Mouse (Mus musculus): ENCODE results near the gene Gm30083. TPM values are rescaled to one million over a fixed set of nuclear protein-coding genes. Genes with fewer than 3 reads are reported as not detected.

Gene Gm30083
- total and polyA plus RNA-seq, 3 experiments, result not detected

- no peak overlapping the region for H3K4me3 ChIP-seq (ENCODE audit: control insufficient read depth in 1 of 2, insufficient read depth in 1 of 2, low read depth in 2 of 2, low read length in 2 of 2)
- H3K27ac ChIP-seq (ENCODE audit: control insufficient read depth, low read depth, low read length), result no peak overlapping the region
- no peak for DNase-seq (ENCODE audit: low read depth, low spot score)
- H3K9me3 ChIP-seq (replicated peaks; ENCODE audit: insufficient read depth, low read length), result no peaks in the 10 kb centered on the region
- H3K79me2 ChIP-seq (ENCODE audit: control insufficient read depth, insufficient read depth, low read length, poor library complexity), result no peaks in the 10 kb centered on the region
- TF ChIP-seq MXI1 (IDR thresholded peaks at IDR 0.05; ENCODE audit: low read depth, low read length) (no peak), GABPA (IDR thresholded peaks at IDR 0.05; ENCODE audit: low read depth, low read length) (no peak)
- H3K36me3 ChIP-seq (ENCODE audit: control insufficient read depth in 1 of 2, insufficient read depth in 2 of 2, low read length in 2 of 2), result no peaks in the 10 kb centered on the region
- no peaks in the 10 kb centered on the region for H3K4me1 ChIP-seq (ENCODE audit: control insufficient read depth in 1 of 2, insufficient read depth in 2 of 2, low read length in 2 of 2)
- H3K27me3 ChIP-seq (ENCODE audit: control insufficient read depth in 1 of 2, insufficient read depth in 2 of 2, low read length in 2 of 2), result no peaks in the 10 kb centered on the region
- H3K9ac ChIP-seq (ENCODE audit: control insufficient read depth, low read depth, low read length, poor library complexity, severe bottlenecking), result no peak overlapping the region
Observed at GRCm38 (mm10) chr14:34033841-34034610, 19.0 kb upstream of the Gm30083 start.

GRCm38 (mm10) chr14:34026710-34027109 is 11.7 kb upstream of the Gm30083 start:
- no peaks in the 10 kb centered on the region for H3K9me3 ChIP-seq (replicated peaks; ENCODE audit: insufficient read depth, low read length)
- DNase-seq (ENCODE audit: low read depth, low spot score), result no peak
- no peaks in the 10 kb centered on the region for H3K79me2 ChIP-seq (ENCODE audit: control insufficient read depth, insufficient read depth, low read length, poor library complexity)
- no peak overlapping the region for H3K4me3 ChIP-seq (ENCODE audit: control insufficient read depth in 1 of 2, insufficient read depth in 1 of 2, low read depth in 2 of 2, low read length in 2 of 2)
- no peak overlapping the region for H3K27ac ChIP-seq (ENCODE audit: control insufficient read depth, low read depth, low read length)
- H3K4me1 ChIP-seq (ENCODE audit: control insufficient read depth in 1 of 2, insufficient read depth in 2 of 2, low read length in 2 of 2), result no peaks in the 10 kb centered on the region
- H3K36me3 ChIP-seq (ENCODE audit: control insufficient read depth in 1 of 2, insufficient read depth in 2 of 2, low read length in 2 of 2), result no peaks in the 10 kb centered on the region
- TF ChIP-seq MAX (IDR thresholded peaks at IDR 0.05; ENCODE audit: low read length) (no peak), POLR2AphosphoS5 (IDR thresholded peaks at IDR 0.05; ENCODE audit: borderline replicate concordance, low read depth, low read length) (no peak), JUND (IDR thresholded peaks at IDR 0.05; ENCODE audit: low read depth, low read length) (no peak), CHD1 (IDR thresholded peaks at IDR 0.05; ENCODE audit: low read depth, low read length) (no peak), KAT2A (conservative IDR thresholded peaks at IDR 0.05; ENCODE audit: low read depth, low read length) (no peak), TCF12 (IDR thresholded peaks at IDR 0.05; ENCODE audit: low read depth, low read length) (no peak), GATA1 (IDR thresholded peaks at IDR 0.05; ENCODE audit: low read depth, low read length) (no peak), SMC3 (IDR thresholded peaks at IDR 0.05; ENCODE audit: low read depth, low read length) (no peak), SIN3A (IDR thresholded peaks at IDR 0.05; ENCODE audit: low read length) (no peak), ETS1 (IDR thresholded peaks at IDR 0.05; ENCODE audit: low read depth, low read length) (no peak), ZKSCAN1 (IDR thresholded peaks at IDR 0.05; ENCODE audit: low read depth, low read length) (no peak), MAFK (IDR thresholded peaks at IDR 0.05; ENCODE audit: borderline replicate concordance, low read depth, low read length) (no peak), TBP (IDR thresholded peaks at IDR 0.05; ENCODE audit: low read depth, low read length) (no peak)
- H3K27me3 ChIP-seq (ENCODE audit: control insufficient read depth in 1 of 2, insufficient read depth in 2 of 2, low read length in 2 of 2), result no peaks in the 10 kb centered on the region
- no peak overlapping the region for H3K9ac ChIP-seq (ENCODE audit: control insufficient read depth, low read depth, low read length, poor library complexity, severe bottlenecking)

GRCm38 (mm10) chr14:34016938-34017337 is 2.0 kb upstream of the Gm30083 start:
- no peak overlapping the region for H3K27ac ChIP-seq (ENCODE audit: control insufficient read depth, low read depth, low read length)
- no peak for DNase-seq (ENCODE audit: low read depth, low spot score)
- no peaks in the 10 kb centered on the region for H3K79me2 ChIP-seq (ENCODE audit: control insufficient read depth, insufficient read depth, low read length, poor library complexity)
- no peaks in the 10 kb centered on the region for H3K27me3 ChIP-seq (ENCODE audit: control insufficient read depth in 1 of 2, insufficient read depth in 2 of 2, low read length in 2 of 2)
- no peak for TF ChIP-seq ZNF384 (IDR thresholded peaks at IDR 0.05; ENCODE audit: low read depth, low read length)
- TF ChIP-seq ZKSCAN1 (IDR thresholded peaks at IDR 0.05; ENCODE audit: low read depth, low read length), result no peak
- no peak for TF ChIP-seq GABPA (IDR thresholded peaks at IDR 0.05; ENCODE audit: low read depth, low read length)
- no peak for TF ChIP-seq CTCF (IDR thresholded peaks at IDR 0.05 in 2 of 3, conservative IDR thresholded peaks at IDR 0.05 in 1 of 3; ENCODE audit: control insufficient read depth in 1 of 3, insufficient read depth in 1 of 3, low read depth in 2 of 3, low read length in 3 of 3, poor library complexity in 1 of 3, severe bottlenecking in 1 of 3)
- no peaks in the 10 kb centered on the region for H3K9me3 ChIP-seq (replicated peaks; ENCODE audit: insufficient read depth, low read length)
- no peak overlapping the region for H3K9ac ChIP-seq (ENCODE audit: control insufficient read depth, low read depth, low read length, poor library complexity, severe bottlenecking)
- H3K4me3 ChIP-seq (ENCODE audit: control insufficient read depth in 1 of 2, insufficient read depth in 1 of 2, low read depth in 2 of 2, low read length in 2 of 2), result no peak overlapping the region
- H3K4me1 ChIP-seq (ENCODE audit: control insufficient read depth in 1 of 2, insufficient read depth in 2 of 2, low read length in 2 of 2), result no peaks in the 10 kb centered on the region
- no peaks in the 10 kb centered on the region for H3K36me3 ChIP-seq (ENCODE audit: control insufficient read depth in 1 of 2, insufficient read depth in 2 of 2, low read length in 2 of 2)
